Mouse (Mus musculus) ES-E14 (cell line): ENCODE data around the gene Cryzl1.

Experiments used
- CHD2 ChIP-seq: IDR thresholded peaks from 2 replicates; pipeline ENCODE4 v1.6.1; 2014; ENCODE audit warnings: mild to moderate bottlenecking, low read depth, low read length, inconsistent platforms
- HCFC1 ChIP-seq: IDR thresholded peaks from 2 replicates; pipeline ENCODE4 v1.6.1; 2012; ENCODE audit warnings: low read length, inconsistent platforms, borderline replicate concordance; ENCODE audit not compliant: insufficient read depth
- MAFK ChIP-seq: IDR thresholded peaks from 2 replicates; pipeline ENCODE4 v1.6.1; 2014; ENCODE audit warnings: mild to moderate bottlenecking, low read depth, low read length, inconsistent platforms; ENCODE audit not compliant: insufficient read depth
- ZNF384 ChIP-seq: IDR thresholded peaks from 2 replicates; pipeline ENCODE4 v1.6.1; 2012; ENCODE audit warnings: low read depth, low read length, inconsistent platforms

- TF ChIP-seq CHD2 (no peak), MAFK (no peak), HCFC1 (no peak), ZNF384 (no peak)
Observed at GRCm38 (mm10) chr16:91710241-91710640, 18.5 kb downstream of the Cryzl1 start.
